Mouse (Mus musculus) small intestine, adult 2 months (tissue): ENCODE results near the gene Ptpn14.

Experiments
- CTCF ChIP-seq: fragments of 200-500 bp; IDR thresholded peaks from 2 replicates; pipeline ENCODE4 v1.5.1; 2012; ENCODE audit warnings: low read depth, mild to moderate bottlenecking, control low read depth, inconsistent platforms, low read length, moderate library complexity, mixed read lengths; ENCODE audit not compliant: insufficient replicate concordance, insufficient read length; ENCODE audit errors: extremely low read depth
- POLR2A ChIP-seq: fragments of 200-500 bp; IDR thresholded peaks from 2 replicates; pipeline ENCODE4 v1.6.1; 2012; ENCODE audit warnings: low read depth, mild to moderate bottlenecking, control low read depth, inconsistent platforms, low read length, moderate library complexity

GRCm38 (mm10) chr1:189864846-189865560 is 136.9 kb downstream of the Ptpn14 start:
- TF ChIP-seq POLR2A = no peak
- TF ChIP-seq CTCF = no peak
